Mouse (Mus musculus) urinary bladder, adult 2 months (tissue): Measurements from ENCODE around the gene Nfkbia. TPM values are rescaled to one million over a fixed set of nuclear protein-coding genes. Genes with fewer than 3 reads are reported as not detected.
A peak's percentile ranks its signal among the peaks of the same experiment; 100 is the strongest.

Source experiments
- DNase-seq: peaks from one replicate; pipeline ENCODE4 v3.0.0; 2022; ENCODE audit warnings: low spot score
- polyA plus RNA-seq: library from polyadenylated mRNA; depleted of rRNA; stranded (reverse); fragments of >200 nt; gene quantifications from 2 replicates; pipeline ENCODE4 v1.2.3, GENCODE M21; 2012; rRNA removed

The Nfkbia gene
- polyA plus RNA-seq, 1 experiment = 83.8 TPM

GRCm38 (mm10) chr12:55442861-55443850, 49.3 kb downstream of the Nfkbia start:
- DNase-seq = peak; percentile 50

GRCm38 (mm10) chr12:55442245-55442644, 50.2 kb downstream of the Nfkbia start:
- no peak for DNase-seq

DNA sequence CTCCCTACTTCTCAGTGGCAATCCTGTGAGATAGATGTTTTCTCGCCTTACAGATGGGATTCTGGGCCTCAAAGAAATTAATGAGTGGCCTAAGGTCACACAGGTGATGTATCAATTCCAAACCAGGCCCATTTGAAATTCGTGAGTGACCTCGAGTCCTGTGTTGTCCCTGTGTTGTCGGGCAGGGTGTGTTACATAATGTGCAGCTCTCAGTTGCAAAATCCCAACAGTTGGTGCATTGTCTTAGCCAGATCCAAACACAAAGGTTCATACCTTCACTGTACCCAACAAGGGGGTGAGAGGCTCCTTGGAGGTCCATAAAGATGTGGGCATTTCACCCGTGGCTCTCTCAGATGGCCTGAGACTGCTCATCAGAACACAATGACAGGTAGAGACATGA, 52.0 kb downstream of the Nfkbia start:
- DNase-seq = no peak

Other genes with a start within 250 kb of the Nfkbia start
- 12.3 and 12.9 TPM in 2 replicates for gene 1110008L16Rik, start 193.1 kb downstream of the Nfkbia start, polyA plus RNA-seq
- 8.9 and 9.0 TPM in 2 replicates for gene Ppp2r3c, start 189.6 kb downstream of the Nfkbia start, polyA plus RNA-seq
- gene Psma6, start 108.4 kb downstream of the Nfkbia start, polyA plus RNA-seq = 149 and 166 TPM in 2 replicates
- gene Aldoart2, start 72.6 kb upstream of the Nfkbia start, polyA plus RNA-seq = not detected in 2 replicates
- not detected in 2 replicates for gene Insm2, start 106.8 kb upstream of the Nfkbia start, polyA plus RNA-seq